Mouse (Mus musculus): ENCODE results near the gene Gdpd1. TPM values are rescaled to one million over a fixed set of nuclear protein-coding genes. Genes with fewer than 3 reads are reported as not detected.

Gdpd1 gene
- polyA plus RNA-seq (2017; shearing (Covaris generic)), result 0.49 TPM

DNA sequence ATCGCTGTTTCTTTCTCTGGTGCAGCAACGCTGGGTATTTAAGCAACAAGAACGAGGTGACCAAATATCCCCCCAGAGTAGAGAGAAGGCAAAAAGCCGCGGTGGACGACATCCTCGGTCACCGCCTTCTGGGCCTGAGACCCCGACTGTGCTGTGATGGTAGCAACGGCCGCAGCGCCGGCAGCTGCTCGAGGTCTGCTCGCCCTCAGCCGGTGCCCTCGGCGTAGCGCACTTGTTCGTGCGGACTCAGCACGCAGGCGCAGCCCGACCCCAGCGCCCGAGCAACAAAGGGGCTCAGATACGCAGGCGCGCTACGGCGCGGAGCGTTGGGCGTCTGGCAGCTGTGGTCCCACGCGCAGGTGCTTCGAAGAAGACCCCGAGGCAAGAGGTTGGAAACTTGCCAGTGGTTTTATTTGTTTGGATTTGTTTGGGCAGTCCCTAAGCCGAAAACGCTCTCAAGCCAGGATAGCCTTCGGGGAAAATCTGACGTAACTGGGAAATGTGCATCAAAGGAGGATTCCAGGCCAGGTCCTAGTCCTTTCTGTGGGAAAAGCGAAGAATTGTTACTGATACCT lies at the start of gene Gdpd1:
Gene Gdpd1, minus strand, starts transcription at position 197 of the 575 bp plus-strand sequence.

DNA sequence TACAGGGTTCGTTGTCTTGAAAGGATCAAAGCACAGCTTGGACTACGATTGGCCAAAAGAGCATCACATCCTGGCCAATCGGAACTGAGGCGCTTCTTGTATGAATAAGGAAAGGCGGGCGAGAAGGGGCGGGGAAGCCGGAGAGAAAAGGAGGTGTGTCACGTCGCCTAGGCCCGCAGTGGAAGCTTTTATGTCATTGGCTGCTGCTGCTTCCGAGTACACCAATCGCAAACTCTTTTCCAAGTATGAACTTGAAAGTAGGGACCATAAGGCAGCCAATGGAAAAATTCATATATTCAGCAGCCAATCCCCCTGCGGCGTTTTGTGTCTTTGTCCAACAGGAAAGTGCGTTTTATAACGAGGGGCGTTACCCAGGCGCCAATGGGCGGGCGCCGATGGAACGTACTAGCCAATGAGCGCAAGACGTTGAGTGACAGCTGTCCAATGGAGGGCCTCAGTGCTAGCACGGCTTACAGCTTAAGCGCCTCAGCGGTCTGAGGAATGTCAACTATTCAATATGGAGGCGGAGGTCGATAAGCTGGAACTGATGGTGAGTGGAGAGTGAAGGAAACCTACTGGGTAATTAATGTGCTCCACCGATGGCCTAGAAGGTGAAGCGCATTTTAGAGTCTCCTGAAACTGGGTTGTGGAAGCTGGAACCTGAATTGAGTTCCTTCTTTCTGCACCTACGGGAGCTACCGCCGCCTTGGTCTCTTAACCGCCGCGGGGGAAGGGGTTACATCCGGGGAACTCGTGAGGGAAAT lies 35.1 kb upstream of the Gdpd1 start, which contains the start of gene Ska2:
Gene Ska2, plus strand, starts transcription at position 480 of the 764 bp plus-strand sequence.

DNA sequence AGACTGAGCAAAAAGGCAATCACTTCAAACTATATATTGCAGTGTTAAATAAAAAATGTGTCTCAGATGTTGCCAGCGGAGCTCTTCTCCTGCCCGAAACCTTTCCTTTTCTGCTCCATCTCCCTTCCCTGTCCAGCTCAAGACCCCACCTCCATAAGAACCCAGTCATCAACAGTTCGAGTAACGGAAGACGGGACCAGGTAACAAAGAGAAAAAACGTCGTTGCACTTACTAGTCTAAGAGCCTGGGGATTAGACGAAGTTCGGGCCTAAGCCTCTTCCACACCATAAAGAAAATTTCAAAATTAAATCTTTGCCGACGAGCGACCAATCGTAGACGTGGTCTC lies 34.5 kb upstream of the Gdpd1 start, which contains the start of gene Prr11:
Gene Prr11, minus strand, starts transcription at position 300 of the 346 bp plus-strand sequence.

DNA sequence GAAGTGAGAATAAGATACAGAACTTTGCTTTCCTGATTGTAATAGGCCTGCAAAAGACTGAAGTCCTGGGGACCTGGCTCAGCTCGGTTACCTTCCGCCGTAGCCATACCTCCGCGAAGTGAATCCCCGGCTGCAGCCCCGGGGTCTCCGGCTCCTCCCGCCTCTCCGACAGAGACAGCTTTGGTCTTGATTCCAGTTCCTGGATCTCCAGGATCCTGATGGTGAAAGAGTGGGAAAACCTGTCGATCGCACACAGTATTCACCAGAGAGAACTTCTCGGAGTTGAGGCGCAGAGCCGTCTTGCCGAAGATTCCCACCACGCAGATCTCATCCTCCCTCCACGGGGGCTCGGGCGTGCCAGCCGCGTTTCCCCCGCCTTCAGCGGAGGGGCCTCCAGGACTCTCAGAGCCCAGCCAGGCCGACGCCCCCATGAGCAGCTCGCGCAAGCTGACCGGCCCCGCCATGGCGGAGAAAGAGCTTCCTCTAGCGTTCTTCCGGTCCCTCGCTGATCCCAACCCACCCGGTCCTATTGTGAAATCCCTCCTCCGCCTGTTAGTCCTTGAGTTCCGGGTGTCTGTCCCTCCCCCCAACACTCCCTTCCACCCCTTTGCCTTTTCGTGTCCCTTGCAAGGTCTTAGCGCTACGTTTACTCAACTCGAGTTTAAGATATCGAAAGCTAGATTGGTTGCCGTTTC lies 12.6 kb upstream of the Gdpd1 start, which contains the start of gene Smg8:
Gene Smg8, minus strand, starts transcription at position 485 of the 695 bp plus-strand sequence.

DNA sequence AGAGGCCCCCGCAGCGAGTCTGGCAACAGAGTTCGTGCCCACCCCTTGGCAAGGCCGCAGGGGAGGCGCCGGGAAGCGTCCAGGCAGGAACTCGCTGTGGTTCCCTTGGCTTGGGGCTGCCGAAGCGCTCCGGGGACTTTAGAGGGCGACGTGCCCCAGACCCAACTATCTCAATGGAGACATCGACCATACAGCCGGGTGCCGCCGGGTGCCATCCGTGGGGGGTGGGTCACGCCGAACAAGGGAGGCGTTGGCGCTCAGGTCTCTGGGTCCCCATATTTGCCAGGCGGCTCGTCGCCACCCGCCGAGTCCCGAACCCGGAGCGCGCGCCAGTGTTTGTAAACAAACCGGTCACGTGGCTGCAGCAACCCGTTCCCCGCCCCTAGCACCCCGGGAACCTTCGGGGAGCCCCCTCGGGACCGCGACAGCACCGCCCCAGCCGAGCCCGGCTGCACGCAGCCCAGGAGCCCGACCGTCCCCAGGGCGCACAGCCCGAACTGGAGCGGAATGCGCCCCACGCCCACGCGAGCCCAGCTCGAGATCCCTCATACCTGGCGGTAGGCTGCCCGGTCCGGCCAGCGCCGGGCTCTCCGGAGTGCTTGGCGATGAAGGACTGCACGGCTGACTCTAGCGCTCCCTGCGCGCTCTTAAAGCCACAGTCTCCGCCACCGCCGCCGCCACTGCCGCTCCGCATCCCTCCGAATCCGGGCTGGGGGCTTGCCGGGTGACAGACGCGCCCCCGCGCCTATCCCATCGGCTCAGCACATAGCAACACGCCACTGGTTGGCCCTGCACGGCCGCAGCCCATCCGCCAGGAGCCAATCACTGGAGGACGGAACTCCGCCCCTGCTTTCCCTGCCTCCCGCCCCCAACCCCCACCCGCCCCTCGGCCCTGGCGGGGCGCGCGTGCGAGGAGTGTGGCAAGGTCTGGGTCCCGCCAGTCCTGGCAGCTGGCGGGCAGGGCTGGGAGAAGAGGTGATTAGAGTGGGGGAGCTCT lies 80.5 kb downstream of the Gdpd1 start, which contains the start of gene Ypel2:
Gene Ypel2, minus strand, starts transcription at position 667 of the 997 bp plus-strand sequence.

Other genes with a start within 250 kb of the Gdpd1 start
- 1.5 TPM for gene Ypel2, start 80.4 kb downstream of the Gdpd1 start, polyA plus RNA-seq (2017; shearing (Covaris generic))
- gene Smg8, start 12.7 kb upstream of the Gdpd1 start, polyA plus RNA-seq (2017; shearing (Covaris generic)), result 14.0 TPM
- gene Prr11, start 34.6 kb upstream of the Gdpd1 start, polyA plus RNA-seq (2017; shearing (Covaris generic)), result not detected
- gene Ska2, start 35.2 kb upstream of the Gdpd1 start, polyA plus RNA-seq (2017; shearing (Covaris generic)), result 2.8 TPM
- gene Trim37, start 53.0 kb upstream of the Gdpd1 start, polyA plus RNA-seq (2017; shearing (Covaris generic)), result 11.9 TPM

Measured in effector memory CD4-positive, alpha-beta T cell, adult 7 months (primary cell).